Mouse (Mus musculus): Measurements from ENCODE around the gene Jaml. TPM values are rescaled to one million over a fixed set of nuclear protein-coding genes. Genes with fewer than 3 reads are reported as not detected.

The Jaml gene
- polyA plus RNA-seq, 1 experiment from 2014 or later = 0.30 TPM

- Histone ChIP-seq H3K36me3 (ENCODE audit: insufficient read depth, low read length) (no peaks in the 10 kb centered on the region), H3K4me2 (replicated peaks; ENCODE audit: low read depth, low read length) (no peak overlapping the region), H3K9ac (replicated peaks; ENCODE audit: low read length) (no peak overlapping the region), H3K9me3 (ENCODE audit: low read length) (no peaks in the 10 kb centered on the region), H3K4me3 (ENCODE audit: low read length) (no peak overlapping the region), H3K27me3 (ENCODE audit: insufficient read depth, low read length) (peaks cover 34% of the 10 kb centered on the region), H3K4me1 (ENCODE audit: insufficient read depth, low read length) (peaks cover 18% of the 10 kb centered on the region), H3K27ac (ENCODE audit: low read length) (no peak overlapping the region)
- 23% methylated on average over 5 of the region's 5 CpGs for WGBS
- ATAC-seq (ENCODE audit: low FRiP score, low TSS enrichment) = no peak
Observed at GRCm38 (mm10) chr9:45133484-45134310, 54.7 kb downstream of the Jaml start.

DNA sequence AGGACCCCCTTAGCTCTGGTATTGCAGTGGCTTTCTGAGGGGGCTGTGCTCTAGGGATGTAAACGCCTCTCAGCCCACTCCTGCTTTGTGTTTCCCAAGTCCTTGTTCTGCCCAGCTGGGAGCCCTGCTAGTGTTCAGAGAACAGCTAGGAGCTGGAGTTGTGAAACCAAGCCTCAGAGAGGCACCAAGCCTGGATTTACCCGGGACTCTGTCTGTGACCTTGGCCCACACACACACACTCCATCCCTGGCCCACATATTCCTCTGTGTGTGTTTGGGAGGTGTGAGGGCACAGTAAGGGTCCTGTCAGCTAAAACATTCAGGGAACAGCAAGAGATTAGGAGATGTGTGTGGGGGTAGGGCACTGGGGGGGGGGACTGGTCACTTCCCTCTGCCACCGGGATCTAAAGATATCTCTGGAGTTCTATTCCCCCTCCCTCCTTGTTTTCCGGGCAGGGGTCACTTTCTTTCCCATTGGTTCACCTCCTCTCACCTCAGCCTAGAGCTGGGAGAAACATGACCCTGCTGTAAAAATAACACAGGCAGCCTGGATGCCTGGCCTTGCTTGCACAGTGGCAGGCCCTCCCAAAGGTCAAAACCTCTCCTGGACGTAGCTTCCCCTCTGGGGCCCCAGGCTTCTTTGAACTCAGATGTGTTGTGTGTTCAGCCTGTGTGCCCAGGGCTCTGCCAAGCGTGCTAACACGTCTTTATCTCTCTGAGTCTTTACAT is 57.6 kb downstream of the Jaml start:
- no peak overlapping the region for H3K4me3 ChIP-seq (ENCODE audit: low read length)
- H3K9ac ChIP-seq (replicated peaks; ENCODE audit: low read length) = no peak overlapping the region
- no peak overlapping the region for H3K27ac ChIP-seq (ENCODE audit: low read length)
- WGBS = 12% methylated on average over 7 of the region's 7 CpGs
- no peaks in the 10 kb centered on the region for H3K36me3 ChIP-seq (ENCODE audit: insufficient read depth, low read length)
- H3K4me2 ChIP-seq (replicated peaks; ENCODE audit: low read depth, low read length) = no peak overlapping the region
- no peak for ATAC-seq (ENCODE audit: low FRiP score, low TSS enrichment)
- H3K9me3 ChIP-seq (ENCODE audit: low read length) = no peaks in the 10 kb centered on the region
- H3K4me1 ChIP-seq (ENCODE audit: insufficient read depth, low read length) = peaks cover 20% of the 10 kb centered on the region
- H3K27me3 ChIP-seq (ENCODE audit: insufficient read depth, low read length) = peaks cover 63% of the 10 kb centered on the region

DNA sequence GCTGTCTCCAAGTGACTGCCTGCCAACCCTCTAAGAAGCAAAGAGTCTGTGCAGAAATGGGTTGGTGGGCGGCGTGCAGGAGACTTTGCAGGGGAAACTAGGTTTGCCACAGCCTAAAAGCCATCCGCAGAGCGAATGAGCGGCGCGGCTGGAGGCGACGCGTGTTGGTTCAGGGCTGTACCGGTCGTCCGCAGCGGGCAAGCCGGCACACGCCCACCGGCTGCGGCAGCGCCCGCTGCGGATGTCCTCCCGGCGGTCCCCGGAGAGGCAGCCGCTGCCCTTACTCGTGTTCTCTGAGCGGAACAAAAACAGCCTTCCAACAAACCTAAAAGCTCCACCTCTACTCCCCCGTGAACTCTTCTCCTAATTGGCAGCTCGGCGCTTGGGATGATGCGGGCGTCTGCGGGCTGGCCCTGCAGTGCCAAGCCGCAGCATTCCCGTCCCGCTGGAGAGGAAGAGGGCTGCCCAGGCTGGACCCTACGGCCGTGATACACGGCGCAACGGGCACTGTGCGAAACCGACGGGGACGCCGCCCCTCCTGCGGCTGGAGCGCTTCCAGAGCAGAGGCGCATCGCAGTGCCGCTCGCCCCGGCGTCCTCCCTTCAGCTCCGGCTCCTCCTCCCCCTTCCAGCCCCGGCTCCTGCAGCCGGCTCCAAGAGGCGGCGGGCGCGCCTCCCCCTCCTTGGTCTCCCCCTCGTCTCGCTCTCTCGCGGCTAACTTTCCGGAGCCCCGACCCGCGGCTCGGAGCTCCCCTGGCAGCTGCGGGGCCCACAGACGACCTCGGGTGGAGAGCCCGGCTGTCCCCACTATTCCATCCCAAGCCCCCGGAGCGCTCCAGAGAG is 59.4 kb downstream of the Jaml start, which contains the start of gene Scn4b:
Scn4b (plus strand) TSS at position 205 of the 842 bp plus-strand sequence.
- Histone ChIP-seq H3K9me3 (ENCODE audit: low read length) (no peaks in the 10 kb centered on the region), H3K9ac (replicated peaks; ENCODE audit: low read length) (peak within 1 kb of the TSS; percentile 44), H3K4me2 (replicated peaks; ENCODE audit: low read depth, low read length) (peak within 1 kb of the TSS; percentile 97), H3K4me1 (ENCODE audit: insufficient read depth, low read length) (peaks cover 20% of the 10 kb centered on the region), H3K4me3 (ENCODE audit: low read length) (peak within 1 kb of the TSS; percentile 57), H3K27ac (ENCODE audit: low read length) (no peak within 1 kb of the TSS), H3K27me3 (ENCODE audit: insufficient read depth, low read length) (peaks cover 78% of the 10 kb centered on the region), H3K36me3 (ENCODE audit: insufficient read depth, low read length) (no peaks in the 10 kb centered on the region)
- WGBS = 0% methylated on average over 66 of the region's 76 CpGs
- peak; percentile 67; the same call in 1 of the 2 replicates for ATAC-seq (ENCODE audit: low FRiP score, low TSS enrichment)

- peak overlapping the region; percentile 97 for H3K4me2 ChIP-seq (replicated peaks; ENCODE audit: low read depth, low read length)
- no peaks in the 10 kb centered on the region for H3K9me3 ChIP-seq (ENCODE audit: low read length)
- H3K4me1 ChIP-seq (ENCODE audit: insufficient read depth, low read length) = peaks cover 20% of the 10 kb centered on the region
- WGBS = 3% methylated on average over 7 of the region's 7 CpGs
- no peak for ATAC-seq (ENCODE audit: low FRiP score, low TSS enrichment)
- H3K36me3 ChIP-seq (ENCODE audit: insufficient read depth, low read length) = no peaks in the 10 kb centered on the region
- H3K27ac ChIP-seq (ENCODE audit: low read length) = no peak overlapping the region
- peaks cover 85% of the 10 kb centered on the region for H3K27me3 ChIP-seq (ENCODE audit: insufficient read depth, low read length)
- H3K4me3 ChIP-seq (ENCODE audit: low read length) = peak overlapping the region; percentile 57
- H3K9ac ChIP-seq (replicated peaks; ENCODE audit: low read length) = no peak overlapping the region
Observed at GRCm38 (mm10) chr9:45139082-45139481, 60.1 kb downstream of the Jaml start.

GRCm38 (mm10) chr9:45140945-45141344 is 62.0 kb downstream of the Jaml start:
- Histone ChIP-seq H3K27me3 (ENCODE audit: insufficient read depth, low read length) (peaks cover 87% of the 10 kb centered on the region), H3K4me2 (replicated peaks; ENCODE audit: low read depth, low read length) (no peak overlapping the region), H3K4me1 (ENCODE audit: insufficient read depth, low read length) (peaks cover 26% of the 10 kb centered on the region), H3K27ac (ENCODE audit: low read length) (no peak overlapping the region), H3K4me3 (ENCODE audit: low read length) (no peak overlapping the region), H3K9ac (replicated peaks; ENCODE audit: low read length) (no peak overlapping the region), H3K9me3 (ENCODE audit: low read length) (no peaks in the 10 kb centered on the region), H3K36me3 (ENCODE audit: insufficient read depth, low read length) (no peaks in the 10 kb centered on the region)
- 58% methylated on average over 7 of the region's 7 CpGs for WGBS
- ATAC-seq (ENCODE audit: low FRiP score, low TSS enrichment) = no peak

GRCm38 (mm10) chr9:45142686-45143085 is 63.7 kb downstream of the Jaml start:
- no peak overlapping the region for H3K27ac ChIP-seq (ENCODE audit: low read length)
- no peaks in the 10 kb centered on the region for H3K9me3 ChIP-seq (ENCODE audit: low read length)
- WGBS = 20% methylated on average over 3 of the region's 3 CpGs
- H3K36me3 ChIP-seq (ENCODE audit: insufficient read depth, low read length) = no peaks in the 10 kb centered on the region
- H3K4me3 ChIP-seq (ENCODE audit: low read length) = no peak overlapping the region
- peaks cover 91% of the 10 kb centered on the region for H3K27me3 ChIP-seq (ENCODE audit: insufficient read depth, low read length)
- H3K9ac ChIP-seq (replicated peaks; ENCODE audit: low read length) = no peak overlapping the region
- ATAC-seq (ENCODE audit: low FRiP score, low TSS enrichment) = no peak
- peaks cover 20% of the 10 kb centered on the region for H3K4me1 ChIP-seq (ENCODE audit: insufficient read depth, low read length)
- no peak overlapping the region for H3K4me2 ChIP-seq (replicated peaks; ENCODE audit: low read depth, low read length)

DNA sequence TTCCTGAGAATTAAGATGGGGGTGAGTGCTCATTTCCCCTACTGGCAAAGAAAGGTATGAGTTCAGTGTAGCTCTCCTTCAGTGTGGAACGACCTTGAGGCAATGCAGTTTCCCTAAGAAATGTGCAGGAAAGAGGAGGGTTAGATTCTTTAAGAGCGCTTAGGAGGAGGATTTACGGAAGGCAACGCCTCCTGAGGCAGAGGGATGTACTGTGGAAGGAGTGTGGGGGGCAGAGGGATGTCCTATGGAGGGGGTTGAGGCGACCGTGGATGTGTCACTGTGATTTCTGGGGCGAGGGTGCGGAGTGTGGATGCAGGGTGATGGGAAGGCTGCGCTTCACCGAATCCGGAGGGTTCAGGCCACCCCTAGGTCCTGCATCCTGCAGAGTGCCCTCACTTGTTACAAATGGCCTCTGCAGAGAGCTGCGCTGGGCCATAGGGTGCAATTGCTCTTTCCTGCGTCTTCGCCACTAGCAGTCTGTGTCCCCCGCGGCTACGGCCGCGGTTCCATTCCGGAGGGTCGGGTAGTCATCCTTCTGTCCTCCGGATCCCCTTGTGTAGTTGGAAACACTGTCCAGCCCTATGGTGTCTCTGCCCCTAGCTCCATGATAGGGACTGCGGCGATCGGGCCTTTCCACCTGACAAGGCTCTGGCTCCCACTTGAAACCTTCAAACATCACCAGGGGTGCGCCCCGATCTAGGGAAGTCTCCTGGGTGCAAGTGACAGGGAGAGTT is 66.7 kb downstream of the Jaml start:
- 2% methylated on average over 27 of the region's 27 CpGs for WGBS
- no peaks in the 10 kb centered on the region for H3K36me3 ChIP-seq (ENCODE audit: insufficient read depth, low read length)
- peak; percentile 75 for ATAC-seq (ENCODE audit: low FRiP score, low TSS enrichment)
- H3K4me1 ChIP-seq (ENCODE audit: insufficient read depth, low read length) = peaks cover 8% of the 10 kb centered on the region
- peaks cover 78% of the 10 kb centered on the region for H3K27me3 ChIP-seq (ENCODE audit: insufficient read depth, low read length)
- peak overlapping the region; percentile 38 for H3K4me3 ChIP-seq (ENCODE audit: low read length)
- peak overlapping the region; percentile 71 for H3K4me2 ChIP-seq (replicated peaks; ENCODE audit: low read depth, low read length)
- no peak overlapping the region for H3K27ac ChIP-seq (ENCODE audit: low read length)
- H3K9ac ChIP-seq (replicated peaks; ENCODE audit: low read length) = peak overlapping the region; percentile 42
- H3K9me3 ChIP-seq (ENCODE audit: low read length) = no peaks in the 10 kb centered on the region

DNA sequence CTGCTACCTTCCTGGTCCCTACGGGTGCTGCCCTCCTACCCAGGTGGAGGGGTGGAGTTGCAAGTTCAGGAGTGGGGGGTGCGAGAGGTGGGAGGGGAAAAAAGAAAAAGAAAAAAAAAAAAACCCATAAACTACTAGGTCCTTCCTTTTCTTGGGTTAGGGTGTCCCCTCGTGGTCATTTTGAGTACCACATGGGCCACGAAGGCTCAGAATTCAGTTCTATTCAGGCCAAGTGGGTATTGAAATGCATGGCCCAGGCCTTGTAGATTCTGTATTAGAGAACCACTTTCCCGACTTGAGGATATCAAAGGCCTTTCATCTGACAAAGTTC is 67.2 kb downstream of the Jaml start:
- Histone ChIP-seq H3K4me3 (ENCODE audit: low read length) (peak overlapping the region; percentile 38), H3K36me3 (ENCODE audit: insufficient read depth, low read length) (no peaks in the 10 kb centered on the region), H3K27ac (ENCODE audit: low read length) (no peak overlapping the region), H3K4me2 (replicated peaks; ENCODE audit: low read depth, low read length) (peak overlapping the region; percentile 71), H3K4me1 (ENCODE audit: insufficient read depth, low read length) (peaks cover 8% of the 10 kb centered on the region), H3K9me3 (ENCODE audit: low read length) (no peaks in the 10 kb centered on the region), H3K27me3 (ENCODE audit: insufficient read depth, low read length) (peaks cover 73% of the 10 kb centered on the region), H3K9ac (replicated peaks; ENCODE audit: low read length) (peak overlapping the region; percentile 42)
- WGBS = 3% methylated on average over 5 of the region's 5 CpGs
- ATAC-seq (ENCODE audit: low FRiP score, low TSS enrichment) = no peak

DNA sequence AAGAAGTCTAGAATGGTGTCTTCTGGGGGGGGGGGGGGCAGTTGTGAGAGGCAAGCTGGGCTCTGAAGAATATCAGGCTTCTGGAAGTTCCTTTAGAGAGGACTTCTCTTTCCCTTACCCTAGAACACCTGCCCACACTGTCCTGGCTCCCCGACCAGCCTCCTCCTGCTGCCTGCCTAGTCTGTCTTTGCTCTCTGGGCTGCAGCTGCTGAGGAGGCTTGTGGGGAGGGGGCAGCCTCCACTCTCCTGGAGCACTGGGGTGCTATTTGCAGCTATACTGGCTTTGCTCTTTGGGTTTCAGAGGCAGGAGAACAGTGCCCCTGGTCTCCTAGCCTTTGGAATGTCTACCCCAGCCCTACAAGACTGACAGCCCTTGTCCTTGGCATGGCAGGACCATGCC is 72.0 kb downstream of the Jaml start:
- ATAC-seq (ENCODE audit: low FRiP score, low TSS enrichment) = no peak
- no peak overlapping the region for H3K4me3 ChIP-seq (ENCODE audit: low read length)
- H3K27ac ChIP-seq (ENCODE audit: low read length) = no peak overlapping the region
- H3K9me3 ChIP-seq (ENCODE audit: low read length) = no peaks in the 10 kb centered on the region
- peaks cover 30% of the 10 kb centered on the region for H3K27me3 ChIP-seq (ENCODE audit: insufficient read depth, low read length)
- no peak overlapping the region for H3K4me2 ChIP-seq (replicated peaks; ENCODE audit: low read depth, low read length)
- H3K4me1 ChIP-seq (ENCODE audit: insufficient read depth, low read length) = peaks cover 2% of the 10 kb centered on the region
- WGBS = 86% methylated on average over 1 of the region's 1 CpGs
- H3K36me3 ChIP-seq (ENCODE audit: insufficient read depth, low read length) = no peaks in the 10 kb centered on the region
- H3K9ac ChIP-seq (replicated peaks; ENCODE audit: low read length) = no peak overlapping the region

Measured in kidney, embryonic 16.5 days (tissue).